Comparison of ENCODE assay signal across 8 mouse cellular contexts in the genomic region with DNA sequence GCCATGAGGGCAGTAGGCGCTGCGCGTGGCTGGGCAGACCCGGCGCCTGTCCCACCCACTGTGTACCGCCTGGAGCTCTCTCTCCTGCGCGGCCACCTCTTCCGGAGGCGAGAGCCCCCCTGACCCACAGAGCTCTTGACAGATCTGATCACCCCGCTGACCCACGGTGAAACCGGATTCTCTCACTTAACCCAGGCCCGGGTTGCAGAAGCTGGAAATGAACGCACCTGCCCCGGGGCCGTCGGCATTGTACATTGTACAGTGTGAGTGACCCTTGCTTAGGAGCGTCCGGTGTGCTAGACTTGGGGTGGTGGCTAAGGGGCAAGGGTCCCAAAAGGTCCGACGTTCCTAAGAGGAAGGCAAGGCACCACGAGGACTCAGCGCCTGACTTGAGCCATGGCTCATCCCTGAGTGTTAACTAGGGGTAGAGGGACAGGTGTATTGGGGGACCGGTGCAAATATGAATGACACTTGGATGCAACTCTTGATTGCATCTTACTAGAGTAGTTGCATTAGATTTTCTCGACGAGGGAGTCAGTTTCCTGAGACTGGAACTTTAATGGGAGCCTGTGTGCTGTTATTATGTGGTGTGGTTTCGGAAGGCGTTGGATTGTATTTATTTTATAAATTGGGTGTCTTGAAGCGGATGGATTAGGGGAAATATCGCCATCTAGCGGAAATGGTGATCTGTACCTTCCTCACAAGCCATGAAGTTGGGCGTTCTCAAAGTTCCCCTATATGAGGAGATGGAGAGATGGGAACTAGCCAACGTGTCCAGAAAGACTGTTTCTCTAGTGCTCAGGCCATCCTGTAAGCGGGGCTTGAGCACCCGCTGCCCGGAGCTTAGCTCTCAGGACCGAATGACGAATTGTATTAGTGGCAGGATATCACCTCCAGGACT. TPM values are rescaled to one million over a fixed set of nuclear protein-coding genes. Genes with fewer than 3 reads are reported as not detected.
A peak's percentile ranks its signal among the peaks of the same experiment; 100 is the strongest.
DNase-seq lines count a peak whose midpoint lies in the region; ATAC-seq and TF ChIP-seq lines count a peak whose summit lies in the region.

No protein-coding gene starts in this region.

- H3K27ac ChIP-seq in intestine, embryonic 14.5 days (ENCODE audit: low read depth) = peak overlapping the region; percentile 70
- no peak overlapping the region for H3K27ac ChIP-seq in small intestine, adult 2 months (ENCODE audit: insufficient read depth, low read depth, low read length)

- peak; percentile 39; the same call in 1 of the 2 replicates for TF ChIP-seq CTCF in small intestine, adult 2 months (IDR thresholded peaks at IDR 0.05; ENCODE audit: extremely low read depth, insufficient read length, insufficient replicate concordance, low read depth, low read length)

- ATAC-seq in intestine, embryonic 14.5 days (replicated peaks; ENCODE audit: low FRiP score, low TSS enrichment, low read depth) = peak; percentile 33; the same call in 1 of the 2 replicates
- ATAC-seq in megakaryocyte progenitor cell, adult 5-6 weeks (replicated peaks; ENCODE audit: poor library complexity) = peak; percentile 62

- H3K4me3 ChIP-seq in intestine, embryonic 14.5 days (ENCODE audit: low read depth, low read length) = peak overlapping the region; percentile 67
- peak overlapping the region; percentile 64 for H3K4me3 ChIP-seq in small intestine, adult 2 months (ENCODE audit: low read depth, low read length)

- H3K9me3 ChIP-seq in intestine, embryonic 14.5 days (ENCODE audit: control insufficient read depth, low read length) = no peaks in the 10 kb centered on the region

- under 1% methylated on average over 39 of the region's 39 CpGs for WGBS in intestine, embryonic 14.5 days
- WGBS in small intestine, adult 2 months = 2% methylated on average over 39 of the region's 39 CpGs

- H3K36me3 ChIP-seq in intestine, embryonic 14.5 days (ENCODE audit: control insufficient read depth, insufficient read depth, low read length) = no peaks in the 10 kb centered on the region
- no peaks in the 10 kb centered on the region for H3K36me3 ChIP-seq in small intestine, adult 2 months (ENCODE audit: control insufficient read depth, insufficient read depth, low read length)

- H3K9ac ChIP-seq in intestine, embryonic 14.5 days (ENCODE audit: low read length) = peak overlapping the region; percentile 51

- TF ChIP-seq POLR2A in small intestine, adult 2 months (IDR thresholded peaks at IDR 0.05; ENCODE audit: low read depth, low read length) = no peak

- peak overlapping the region; percentile 98 for H3K4me2 ChIP-seq in intestine, embryonic 14.5 days (ENCODE audit: low read length)

- peak; percentile 9 for DNase-seq in ovary, postnatal 36 days (ENCODE audit: low spot score)
- no peak for DNase-seq in ovary, adult 18-20 months (ENCODE audit: low spot score)
- DNase-seq in cerebellum, postnatal 25 days = peak; percentile 69 to 80
- peak; percentile 41 for DNase-seq in gastrocnemius, postnatal 25 days
- DNase-seq in intestine, embryonic 14.5 days (ENCODE audit: low spot score) = peak; percentile 79
- peak; percentile 52 to 89 for DNase-seq in left cerebral cortex, adult 9 months (ENCODE audit: low spot score in 2 of 2)

- H3K27me3 ChIP-seq in intestine, embryonic 14.5 days (replicated peaks; ENCODE audit: control insufficient read depth, insufficient read depth, low read length) = peaks cover 20% of the 10 kb centered on the region
- H3K27me3 ChIP-seq in small intestine, adult 2 months (ENCODE audit: control insufficient read depth, insufficient read depth, low read length) = peaks cover 16% of the 10 kb centered on the region

- peaks cover 27% of the 10 kb centered on the region for H3K4me1 ChIP-seq in intestine, embryonic 14.5 days (replicated peaks; ENCODE audit: control insufficient read depth, insufficient read depth, low read length)
- peaks cover 8% of the 10 kb centered on the region for H3K4me1 ChIP-seq in small intestine, adult 2 months (ENCODE audit: control insufficient read depth, insufficient read depth, insufficient read length, low read length)

RNA-seq across cellular contexts. Expression of a gene that starts 1.0 kb away (rescaled TPM):
- 10 to 100 TPM; 39.1 to 54.7 TPM for total RNA-seq in gastrocnemius, postnatal 25 days (2021)
- polyA plus RNA-seq in intestine, embryonic 14.5 days (2014; fragmentation: Nextera tagmentation; extraction: Ambion mirVana) = 11.5 and 12.1 TPM in 2 replicates
- total RNA-seq in megakaryocyte progenitor cell, adult 5-6 weeks (2015) = not detected in 2 replicates
- not detected in 2 replicates for total RNA-seq in megakaryocyte progenitor cell, adult 5-6 weeks (2017)
- 10.8 and 11.1 TPM in 2 replicates for polyA plus RNA-seq in small intestine, adult 2 months (2012; rRNA removed)

Comparison
In these comparisons a context has a peak if more than half of its experiments do, and no peak if none do; other contexts are left out.
1. RNA of a gene that starts 1.0 kb away (total RNA-seq): 39.1 to 54.7 TPM in gastrocnemius, postnatal 25 days; not detected in megakaryocyte progenitor cell, adult 5-6 weeks; every median in the first group is over 10 times any median in the second.